Mouse (Mus musculus): ENCODE data around the gene Otub2. TPM values are rescaled to one million over a fixed set of nuclear protein-coding genes. Genes with fewer than 3 reads are reported as not detected.
A peak's percentile ranks its signal among the peaks of the same experiment; 100 is the strongest.

The Otub2 gene
- polyA plus RNA-seq (2012; rRNA removed) = 1.9 and 2.0 TPM in 2 replicates

- DNase-seq (ENCODE audit: low read depth, low spot score) = peak; percentile 85
- WGBS = 1% methylated on average over 58 of the region's 58 CpGs
These were observed at the start of gene Otub2 for GRCm38 (mm10) chr12:103388505-103389347. Otub2 (plus strand) TSS chr12:103388682.

DNA sequence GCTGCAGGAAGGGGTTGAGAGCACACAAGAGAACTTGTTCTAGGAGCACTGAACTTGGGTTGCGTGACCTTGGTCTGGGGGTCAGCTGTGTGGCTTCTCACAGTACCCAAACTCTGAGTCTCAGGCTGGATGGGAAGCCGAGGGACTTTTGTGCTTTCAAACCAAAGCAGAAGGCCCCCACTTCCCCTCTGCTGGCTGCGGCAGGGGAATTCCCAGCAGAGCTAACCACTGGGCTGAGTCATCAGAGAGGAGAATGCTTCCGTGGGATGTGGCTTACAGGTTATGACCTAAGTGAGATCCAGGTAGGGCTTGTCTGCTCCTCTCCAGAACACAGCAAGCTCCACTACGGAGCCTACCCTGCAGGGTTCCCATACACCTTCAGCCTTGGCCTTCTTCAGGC, 47.3 kb upstream of the Otub2 start:
- WGBS = 66% methylated on average over 5 of the region's 5 CpGs
- no peak for DNase-seq (ENCODE audit: low read depth, low spot score)

GRCm38 (mm10) chr12:103343456-103343855, 45.0 kb upstream of the Otub2 start:
- DNase-seq (ENCODE audit: low read depth, low spot score) = no peak
- WGBS = 62% methylated on average over 8 of the region's 8 CpGs

GRCm38 (mm10) chr12:103344934-103345333, 43.5 kb upstream of the Otub2 start:
- whole genome bisulfite sequencing = 60% methylated on average over 7 of the region's 7 CpGs
- no peak for DNase-seq (ENCODE audit: low read depth, low spot score)

GRCm38 (mm10) chr12:103346945-103347344, 41.5 kb upstream of the Otub2 start:
- 66% methylated on average over 8 of the region's 8 CpGs for WGBS
- no peak for DNase-seq (ENCODE audit: low read depth, low spot score)

- no peak for DNase-seq (ENCODE audit: low read depth, low spot score)
- 39% methylated on average over 5 of the region's 5 CpGs for WGBS
These were observed 41.1 kb upstream of the Otub2 start for GRCm38 (mm10) chr12:103347406-103347805.

DNA sequence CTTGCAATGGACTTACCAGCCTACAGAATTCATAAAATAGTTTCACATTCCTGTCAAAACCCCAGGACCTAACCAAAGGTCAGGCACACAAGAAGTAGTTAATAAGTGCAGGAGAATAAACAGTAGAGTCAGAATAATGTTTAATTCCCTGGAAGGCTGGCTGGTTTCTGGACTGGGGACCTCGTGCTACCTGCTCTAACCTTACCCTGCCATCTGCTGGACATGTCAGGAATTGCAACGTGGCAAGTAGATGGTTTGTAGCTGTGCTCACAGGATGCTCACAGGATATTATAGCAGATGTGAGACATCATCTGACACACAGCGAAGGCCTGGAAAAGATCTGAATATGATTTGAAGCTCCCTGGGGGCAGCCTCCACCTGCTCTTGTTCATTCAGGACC, 40.0 kb upstream of the Otub2 start:
- peak; percentile 56 for DNase-seq (ENCODE audit: low read depth, low spot score)

GRCm38 (mm10) chr12:103352735-103353134, 35.7 kb upstream of the Otub2 start:
- DNase-seq (ENCODE audit: low read depth, low spot score) = no peak
- 72% methylated on average over 6 of the region's 6 CpGs for WGBS

More for the DNA sequence above, 40.0 kb upstream of the Otub2 start:
- 1% methylated on average over 3 of the region's 3 CpGs for WGBS

- WGBS = 12% methylated on average over 5 of the region's 5 CpGs
- DNase-seq (ENCODE audit: low read depth, low spot score) = no peak
These were observed 34.9 kb upstream of the Otub2 start for GRCm38 (mm10) chr12:103353538-103353937.

GRCm38 (mm10) chr12:103355746-103356414, 32.6 kb upstream of the Otub2 start, which contains the start of gene Asb2:
Asb2 (minus strand) TSS chr12:103356001.
- 44% methylated on average over 14 of the region's 14 CpGs for WGBS
- no peak for DNase-seq (ENCODE audit: low read depth, low spot score)

- DNase-seq (ENCODE audit: low read depth, low spot score) = no peak
- WGBS = 83% methylated on average over 4 of the region's 4 CpGs
These were observed 32.1 kb upstream of the Otub2 start for GRCm38 (mm10) chr12:103356415-103356748.

- 72% methylated on average over 8 of the region's 8 CpGs for WGBS
- DNase-seq (ENCODE audit: low read depth, low spot score) = no peak
These were observed 30.3 kb upstream of the Otub2 start for GRCm38 (mm10) chr12:103358216-103358615.

- 57% methylated on average over 4 of the region's 4 CpGs for WGBS
- DNase-seq (ENCODE audit: low read depth, low spot score) = no peak
These were observed 29.3 kb upstream of the Otub2 start for GRCm38 (mm10) chr12:103358951-103359801.

- no peak for DNase-seq (ENCODE audit: low read depth, low spot score)
- WGBS = 53% methylated on average over 8 of the region's 8 CpGs
These were observed 27.7 kb upstream of the Otub2 start for GRCm38 (mm10) chr12:103360812-103361211.

GRCm38 (mm10) chr12:103361539-103362307, 26.8 kb upstream of the Otub2 start:
- WGBS = 87% methylated on average over 17 of the region's 17 CpGs

DNA sequence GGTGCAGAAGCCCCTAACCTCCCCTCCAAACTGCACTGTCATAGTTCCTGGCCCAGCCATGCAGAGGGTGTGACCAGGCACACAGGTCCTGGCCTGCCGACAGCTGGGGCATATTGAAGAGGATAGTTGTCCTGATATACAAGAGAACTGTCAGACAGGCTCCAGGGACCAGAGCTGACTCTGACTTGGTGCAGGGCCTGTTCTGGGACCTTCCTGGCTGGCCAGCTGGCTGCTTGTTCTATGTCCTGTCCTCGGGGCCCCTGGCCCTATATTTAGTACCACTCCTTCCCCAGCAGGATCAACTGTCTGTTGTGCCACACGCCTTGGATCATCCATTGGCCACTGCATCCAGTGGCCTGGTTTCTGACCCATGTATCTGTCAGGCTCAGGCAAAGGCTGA, 26.1 kb upstream of the Otub2 start:
- DNase-seq (ENCODE audit: low read depth, low spot score) = no peak
- WGBS = 70% methylated on average over 3 of the region's 3 CpGs

More at GRCm38 (mm10) chr12:103361539-103362307, 26.8 kb upstream of the Otub2 start:
- no peak for DNase-seq (ENCODE audit: low read depth, low spot score)

- no peak for DNase-seq (ENCODE audit: low read depth, low spot score)
- 61% methylated on average over 2 of the region's 2 CpGs for WGBS
These were observed 21.3 kb upstream of the Otub2 start for GRCm38 (mm10) chr12:103367171-103367570.

GRCm38 (mm10) chr12:103367620-103368325, 20.7 kb upstream of the Otub2 start:
- 17% methylated on average over 18 of the region's 18 CpGs for WGBS
- no peak for DNase-seq (ENCODE audit: low read depth, low spot score)

DNA sequence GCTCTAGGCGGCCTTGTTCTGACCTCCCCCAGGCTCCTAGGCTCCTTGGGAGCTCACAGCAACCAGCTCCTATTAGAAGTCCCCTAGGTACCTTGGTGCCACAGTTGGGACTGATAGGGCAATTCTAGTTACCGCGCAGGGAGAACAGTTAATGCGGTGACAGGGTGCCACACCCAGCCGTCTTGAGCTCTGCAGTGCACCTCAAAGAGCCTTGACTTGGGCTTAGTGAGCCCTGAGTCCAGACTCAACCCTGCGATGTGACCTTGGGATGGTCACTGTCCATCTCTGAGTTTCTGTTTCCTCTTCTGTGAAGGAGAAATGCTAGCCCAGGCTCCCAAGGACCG, 20.2 kb upstream of the Otub2 start:
- 58% methylated on average over 7 of the region's 7 CpGs for WGBS

More for the DNA sequence above, 20.2 kb upstream of the Otub2 start:
- DNase-seq (ENCODE audit: low read depth, low spot score) = no peak

All from large intestine, adult 2 months (tissue).